ENCODE assay signal across 18 mouse cellular contexts in the genomic region with DNA sequence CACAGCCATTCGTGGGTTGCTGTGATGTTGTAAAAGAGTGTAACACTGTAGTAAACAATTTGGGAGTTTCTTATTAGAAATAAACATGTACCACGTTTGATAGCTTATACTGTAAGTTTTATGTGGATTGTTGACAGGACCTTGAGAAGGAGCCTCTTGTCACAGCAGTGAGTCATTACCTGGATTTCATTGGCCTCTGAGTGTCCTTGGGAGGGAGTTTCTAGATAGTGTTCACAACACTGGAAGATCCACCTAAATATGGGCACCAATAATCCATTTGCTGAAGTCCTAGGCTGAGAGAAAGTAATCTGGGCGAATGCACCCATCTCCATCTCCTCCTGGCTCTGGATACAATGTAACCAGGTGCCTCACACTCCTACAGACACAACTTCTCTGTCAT.
DNase-seq lines count a peak whose midpoint lies in the region.
"Had no signal": no experiment of that assay in that cellular context is flagged by ENCODE, and none has a peak within 500 bp of the region (broad histone marks: within the 10 kb centered on the region; RNA-seq: fewer than 3 reads in every experiment).

No protein-coding gene starts in this region.

- DNase-seq in adrenal gland, adult (ENCODE audit: inconsistent age in 2 of 2, low spot score in 1 of 2) = peak; percentile 23 to 66
- DNase-seq in adrenal gland, postnatal 14 days = no peak
- peak; percentile 54 for DNase-seq in adrenal gland, adult 2 months
- no peak for DNase-seq in adrenal gland, postnatal 10 days
- peak; percentile 9 for DNase-seq in adrenal gland, adult 8-10 months
- no peak for DNase-seq in adrenal gland, postnatal 4 days (ENCODE audit: low spot score in 2 of 2)
- peak; percentile 18 for DNase-seq in testis, postnatal 14 days (ENCODE audit: low spot score)
- no peak for DNase-seq in testis, postnatal 10 days (ENCODE audit: low spot score)
- DNase-seq: adrenal gland, postnatal 25 days; B cell, adult 2 months; cerebellum, adult 11 months; cerebellum, adult 11-12 months; cerebellum, adult 18-20 months; cerebellum, adult 2 months; cerebellum, adult 8-10 months; cerebellum, adult 9-10 months; cerebellum, adult 9-11 months; cerebellum, postnatal 10 days had no signal

Comparison
In these comparisons a context has a peak if more than half of its experiments do, and no peak if none do; other contexts are left out.
1. DNase-seq: peak in adrenal gland, adult (2 of 2), adrenal gland, adult 2 months (single experiment), adrenal gland, adult 8-10 months (single experiment) and testis, postnatal 14 days (single experiment); none in adrenal gland, postnatal 14 days (single experiment), adrenal gland, postnatal 10 days (single experiment), adrenal gland, postnatal 4 days (0 of 2) and testis, postnatal 10 days (single experiment).